Mouse (Mus musculus): ENCODE results near the gene Upp2.

Gene Upp2

GRCm38 (mm10) chr2:58551866-58552265, 15.2 kb upstream of the Upp2 start:
- DNase-seq (ENCODE audit: low spot score in 2 of 2), result no peak

DNA sequence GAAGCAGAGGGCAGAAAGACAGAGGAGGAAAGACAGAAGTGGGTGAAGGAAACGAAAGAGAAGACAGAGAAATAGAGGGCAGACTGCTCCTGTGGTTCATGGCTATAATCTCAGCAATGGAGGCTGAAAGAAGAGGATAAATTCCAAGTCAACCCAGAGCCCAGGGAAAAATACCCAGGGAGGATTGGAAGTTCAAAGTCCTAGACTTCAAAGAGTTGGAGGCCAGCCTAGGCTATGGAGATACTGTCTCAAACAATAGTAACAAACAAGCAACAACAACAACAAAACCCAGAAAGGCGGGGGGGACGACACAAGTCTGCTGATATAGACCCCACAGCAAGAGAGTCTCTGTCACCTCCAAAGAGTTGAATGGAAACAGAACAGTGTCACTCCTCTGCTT, 14.8 kb upstream of the Upp2 start:
- no peak for DNase-seq (ENCODE audit: low spot score in 2 of 2)

DNA sequence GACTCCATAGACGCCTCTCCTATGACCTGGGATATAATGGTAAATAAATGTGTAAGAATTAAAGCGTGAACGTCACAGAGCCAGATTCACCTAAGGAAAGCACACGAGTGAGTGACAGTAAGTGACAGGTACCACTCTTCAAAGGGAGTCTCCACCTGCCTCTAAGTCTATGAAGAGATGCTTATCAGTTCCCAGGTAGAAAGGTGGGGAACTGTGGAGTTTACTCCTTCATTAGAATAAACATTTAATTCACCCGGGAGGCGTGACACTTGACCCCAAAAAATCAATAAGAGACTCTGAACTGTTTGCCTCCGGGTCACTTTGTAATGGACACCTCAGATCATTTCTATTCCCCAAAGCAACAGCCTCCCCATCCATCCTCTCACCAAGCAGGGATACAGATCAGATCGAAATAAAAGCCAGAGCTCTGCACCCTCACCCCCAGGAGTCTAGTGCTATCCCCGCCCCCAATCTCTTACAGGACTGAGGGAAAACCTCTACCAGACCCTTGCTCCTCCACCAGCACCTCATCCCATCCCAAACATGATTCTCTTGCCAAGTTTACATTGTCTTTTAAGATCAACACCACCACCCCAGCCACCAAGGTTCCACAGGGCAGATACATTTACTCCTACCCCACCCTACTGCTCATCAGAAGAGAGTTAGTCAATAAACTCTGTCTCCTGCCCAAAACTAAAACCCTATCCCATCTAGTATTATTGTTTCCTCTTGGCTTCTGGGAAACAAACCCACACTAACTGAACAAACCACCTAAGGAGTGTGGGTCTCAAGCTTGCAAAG, 9.9 kb upstream of the Upp2 start:
- DNase-seq (ENCODE audit: low spot score in 2 of 2), result no peak

DNA sequence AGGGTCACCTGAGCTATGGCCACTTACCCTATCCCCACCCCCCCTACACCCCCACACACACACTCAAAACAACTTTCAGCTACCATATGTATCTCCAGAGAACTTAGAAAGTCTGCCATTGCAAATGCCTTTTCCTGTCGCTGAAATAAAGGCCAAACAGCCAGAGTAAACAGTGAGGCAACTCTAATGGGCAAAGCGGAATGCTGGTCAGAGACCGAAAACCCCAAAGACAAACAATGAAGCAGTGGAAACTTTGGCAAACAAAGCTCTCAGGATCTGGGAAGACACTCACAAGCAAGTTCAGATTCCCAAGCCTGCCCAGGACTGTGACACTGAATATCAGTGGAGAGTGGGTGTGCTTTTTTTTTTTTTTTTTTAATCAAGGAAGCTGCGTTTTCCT, 5.0 kb upstream of the Upp2 start:
- DNase-seq (ENCODE audit: low spot score in 2 of 2), result no peak

DNA sequence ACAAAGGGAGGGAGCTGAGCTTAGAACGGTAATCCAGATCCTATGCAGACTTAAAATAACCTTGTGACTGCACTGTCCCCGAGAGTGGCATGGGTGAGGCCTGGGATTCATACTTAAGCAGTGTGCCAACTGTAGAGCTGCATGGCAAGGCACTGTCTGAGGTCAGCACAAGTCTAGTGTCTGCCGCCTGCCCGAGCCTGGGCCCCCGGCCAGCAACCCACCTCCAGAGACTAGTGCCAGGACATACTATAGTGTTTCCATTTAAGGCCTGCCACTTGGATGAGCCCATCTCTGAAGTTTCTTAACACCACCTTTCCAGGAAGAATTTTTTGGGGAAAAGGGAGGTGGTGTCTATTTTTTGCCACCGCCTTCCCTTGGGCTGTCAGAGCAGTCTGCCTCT, 1.8 kb upstream of the Upp2 start:
- DNase-seq (ENCODE audit: low spot score in 2 of 2), result no peak

DNA sequence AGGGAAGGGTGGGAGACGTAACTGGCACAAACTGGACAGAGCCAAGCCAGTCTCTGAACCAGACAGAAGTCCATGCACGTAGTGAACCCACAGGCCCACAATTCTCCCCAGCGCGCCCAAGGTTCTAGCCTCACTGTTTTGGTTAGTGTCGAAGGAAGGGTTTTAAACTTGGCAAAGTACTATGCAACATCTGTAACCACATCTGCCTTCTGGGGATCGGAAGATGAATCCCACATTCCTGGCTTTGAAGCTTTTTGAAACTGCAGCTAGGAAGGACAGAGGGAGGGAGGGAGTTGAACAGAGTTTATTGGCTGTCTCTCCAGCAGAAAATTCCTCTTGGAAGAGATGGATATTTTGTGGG, 1.1 kb upstream of the Upp2 start:
- DNase-seq (ENCODE audit: low spot score in 2 of 2), result peak in 1 of 2 experiments; percentile 6

DNA sequence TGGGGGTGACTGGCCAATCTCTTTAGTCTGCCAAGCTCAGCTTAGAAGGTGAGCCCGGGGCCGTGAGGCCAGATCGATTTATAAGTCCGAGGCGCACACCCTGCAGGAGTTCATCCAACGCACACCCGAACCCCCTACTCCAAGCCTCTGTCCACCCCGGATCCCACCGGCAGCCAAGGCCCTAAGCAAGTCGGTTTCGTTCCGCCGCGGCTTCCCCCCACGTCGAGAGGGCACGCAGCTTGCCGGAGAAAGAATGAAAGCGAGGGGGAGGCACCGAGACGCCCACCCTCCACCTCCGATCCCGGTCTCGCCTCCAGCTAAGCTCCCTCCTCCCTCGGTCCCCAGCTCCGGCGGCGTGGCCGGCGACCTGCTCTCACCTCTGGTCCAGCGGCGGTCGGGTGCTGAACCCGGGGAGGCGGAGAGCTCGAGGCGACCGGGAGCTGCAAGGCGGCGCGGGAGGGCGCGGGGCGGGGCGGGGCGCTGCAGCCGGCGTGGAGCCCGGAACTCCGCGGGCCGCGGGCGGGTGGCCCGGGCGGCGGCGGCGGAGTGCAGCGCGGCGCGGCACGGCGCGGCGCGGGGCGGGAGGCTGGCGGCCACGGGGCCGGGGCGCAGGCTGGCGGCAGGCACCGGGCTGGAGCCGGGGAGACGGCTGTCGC, 560 bp upstream of the Upp2 start:
- DNase-seq (ENCODE audit: low spot score in 2 of 2), result peak; percentile 37 to 45

DNA sequence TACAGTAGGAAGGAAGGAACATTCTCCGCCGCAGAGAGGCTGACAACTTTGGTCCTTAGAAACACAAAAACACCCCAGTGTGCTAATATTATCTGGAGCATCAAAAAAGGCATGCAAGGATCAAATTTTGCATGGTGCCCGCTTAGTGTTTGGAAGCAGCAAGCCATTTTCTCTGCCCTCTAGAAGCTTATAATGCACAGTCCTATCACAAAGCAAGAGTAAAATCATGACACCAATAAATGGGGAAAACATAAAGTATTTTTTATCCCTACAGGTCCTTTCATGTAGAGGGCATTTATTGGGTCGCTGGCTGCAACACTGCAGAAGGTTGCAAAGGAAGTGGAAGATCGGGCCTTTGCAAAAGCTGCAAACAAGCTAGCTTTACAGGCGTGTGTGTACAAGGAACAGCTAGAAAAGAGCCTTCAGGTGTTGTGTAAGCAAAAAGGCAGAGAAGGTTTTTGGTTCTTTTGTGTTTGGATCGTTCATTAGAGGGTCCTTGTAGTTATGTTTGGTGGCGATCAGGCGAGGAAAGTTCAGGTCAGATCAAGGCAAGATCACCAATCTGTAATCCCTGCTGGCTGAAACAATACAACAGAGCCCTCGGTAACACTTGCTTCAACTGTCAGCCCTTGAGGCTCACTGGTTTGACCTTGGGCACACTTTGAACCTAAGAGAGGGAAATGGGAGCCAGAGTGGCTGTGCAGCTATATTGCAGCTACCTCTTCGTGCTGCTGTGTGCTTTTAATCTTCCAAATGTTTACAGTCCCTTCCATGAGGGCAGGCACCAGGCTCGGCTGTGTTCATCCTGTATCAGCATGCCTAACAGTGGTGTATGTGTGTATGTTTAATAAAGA, 995 bp downstream of the Upp2 start:
- no peak for DNase-seq (ENCODE audit: low spot score in 2 of 2)

DNA sequence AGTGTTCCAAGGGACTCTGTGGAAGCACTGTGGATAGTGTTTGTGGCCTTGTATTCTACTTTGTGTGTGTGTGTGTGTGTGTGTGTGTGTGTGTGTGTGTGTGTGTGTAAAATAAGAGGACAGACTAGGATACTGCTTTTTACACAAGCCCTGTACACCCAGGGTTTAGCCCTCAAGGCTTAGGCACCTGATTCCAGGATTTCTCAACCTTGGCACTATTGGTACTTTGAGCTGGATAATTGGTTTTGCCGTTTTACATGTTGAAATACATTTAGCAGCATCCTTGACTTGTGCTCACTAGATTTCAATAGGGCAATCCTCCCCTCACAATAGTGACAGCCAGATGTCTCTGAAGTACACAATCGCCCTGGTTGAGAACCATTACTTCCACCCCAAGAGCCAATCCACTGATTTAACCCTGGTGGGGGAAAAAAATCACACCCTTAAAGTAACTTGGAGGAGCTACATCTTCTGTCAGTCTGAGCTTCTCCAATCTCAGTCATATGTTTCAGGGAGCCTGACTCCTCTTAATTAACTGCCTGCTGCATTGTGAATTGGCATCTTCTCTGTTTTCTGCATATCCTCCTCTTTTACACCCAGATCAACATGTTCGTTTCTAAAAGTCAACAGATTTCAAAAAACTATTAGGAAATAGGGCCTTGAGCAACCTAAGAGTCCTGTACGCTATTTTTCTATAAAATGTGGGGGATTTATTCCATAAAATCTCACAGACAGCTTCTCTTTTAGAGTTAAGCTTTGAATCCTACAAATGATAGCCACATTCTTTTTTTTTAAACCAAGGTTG, 1.9 kb downstream of the Upp2 start:
- DNase-seq (ENCODE audit: low spot score in 2 of 2), result no peak

DNA sequence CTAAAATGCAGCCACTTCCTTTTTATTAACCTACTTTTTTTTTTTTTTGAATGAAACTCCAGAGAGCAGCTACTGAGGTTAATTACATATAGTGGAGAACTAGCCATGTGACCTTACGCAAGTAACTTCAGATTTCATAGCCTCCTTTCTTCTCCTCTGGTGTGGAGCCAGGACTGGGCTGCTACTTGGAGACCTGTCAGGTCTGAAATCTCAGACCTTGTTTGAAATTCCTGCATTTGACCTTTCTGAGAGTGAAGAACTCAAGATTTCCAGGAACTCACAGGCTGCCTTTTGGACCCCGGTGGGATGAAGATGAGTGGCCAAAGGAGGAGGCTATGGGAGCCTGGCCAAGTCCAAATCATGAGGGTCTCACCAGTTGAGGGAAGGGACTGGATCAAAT, 7.1 kb downstream of the Upp2 start:
- DNase-seq (ENCODE audit: low spot score in 2 of 2), result no peak

DNA sequence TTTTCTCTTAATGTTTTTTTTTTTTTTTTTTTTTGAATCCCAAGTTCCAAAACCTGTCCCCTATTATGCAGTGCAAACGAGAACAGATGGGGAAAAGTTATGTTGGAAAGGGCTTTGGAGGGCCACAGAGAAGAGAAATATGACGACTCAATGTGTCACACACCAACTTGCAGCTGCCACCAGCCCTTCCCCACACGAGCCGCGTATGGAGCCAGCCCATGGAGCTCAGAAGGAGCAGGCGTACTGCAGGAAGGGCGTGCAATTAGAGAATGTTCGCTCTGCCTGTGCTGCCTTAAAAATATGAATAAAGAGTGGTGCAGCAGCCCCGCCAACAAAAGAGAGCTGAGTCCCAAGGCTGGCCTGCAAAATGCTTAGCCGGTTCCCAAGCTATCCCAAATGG, 19.2 kb downstream of the Upp2 start:
- DNase-seq (ENCODE audit: low spot score in 2 of 2), result no peak

DNA sequence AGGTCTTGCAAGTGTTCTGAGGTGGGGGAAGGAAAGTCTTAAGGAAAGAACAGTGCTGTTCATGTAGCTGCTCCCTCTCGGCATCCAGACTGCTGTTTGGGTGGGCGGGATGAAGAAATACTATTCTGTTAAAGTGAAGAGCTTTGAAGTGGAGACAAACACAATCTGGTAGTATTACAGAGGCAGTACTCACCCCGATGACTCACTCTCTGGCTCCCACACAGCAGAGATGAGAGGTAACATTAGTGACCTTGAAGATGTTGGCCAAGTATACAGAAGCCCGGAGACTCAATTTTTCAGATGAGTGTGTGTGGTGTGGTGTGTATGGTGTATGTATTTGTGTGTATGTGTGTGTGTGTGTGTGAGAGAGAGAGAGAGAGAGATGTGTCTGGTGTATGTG, 22.5 kb downstream of the Upp2 start:
- no peak for DNase-seq (ENCODE audit: low spot score in 2 of 2)

GRCm38 (mm10) chr2:58590055-58590454, 23.0 kb downstream of the Upp2 start:
- no peak for DNase-seq (ENCODE audit: low spot score in 2 of 2)

DNA sequence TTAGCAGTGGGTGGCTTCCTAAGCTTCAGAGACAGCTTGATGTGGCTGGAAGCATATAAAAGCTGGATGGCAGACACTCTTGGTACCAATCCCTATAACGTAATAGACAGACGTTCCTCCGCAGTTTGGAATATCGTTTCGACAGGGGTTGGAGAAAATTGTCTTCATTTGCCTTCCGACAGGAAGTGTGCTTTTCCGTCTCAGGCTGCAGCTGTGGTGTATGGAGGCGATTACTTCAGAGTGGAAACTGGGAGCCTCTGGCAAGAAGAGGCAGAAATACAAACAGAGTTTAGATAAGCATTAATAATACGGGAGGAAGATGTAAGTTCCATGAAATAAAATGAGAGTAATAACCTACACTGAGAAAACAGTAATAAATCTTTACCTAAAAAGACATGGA, 28.3 kb downstream of the Upp2 start:
- no peak for DNase-seq (ENCODE audit: low spot score in 2 of 2)

GRCm38 (mm10) chr2:58596774-58597342, 29.8 kb downstream of the Upp2 start:
- no peak for DNase-seq (ENCODE audit: low spot score in 2 of 2)

GRCm38 (mm10) chr2:58597556-58597955, 30.5 kb downstream of the Upp2 start:
- no peak for DNase-seq (ENCODE audit: low spot score in 2 of 2)

GRCm38 (mm10) chr2:58599639-58600038, 32.5 kb downstream of the Upp2 start:
- DNase-seq (ENCODE audit: low spot score in 2 of 2), result no peak

- DNase-seq (ENCODE audit: low spot score in 2 of 2), result no peak
These were observed 34.3 kb downstream of the Upp2 start for GRCm38 (mm10) chr2:58601382-58601781.

GRCm38 (mm10) chr2:58603379-58603778, 36.3 kb downstream of the Upp2 start:
- DNase-seq (ENCODE audit: low spot score in 2 of 2), result no peak

DNA sequence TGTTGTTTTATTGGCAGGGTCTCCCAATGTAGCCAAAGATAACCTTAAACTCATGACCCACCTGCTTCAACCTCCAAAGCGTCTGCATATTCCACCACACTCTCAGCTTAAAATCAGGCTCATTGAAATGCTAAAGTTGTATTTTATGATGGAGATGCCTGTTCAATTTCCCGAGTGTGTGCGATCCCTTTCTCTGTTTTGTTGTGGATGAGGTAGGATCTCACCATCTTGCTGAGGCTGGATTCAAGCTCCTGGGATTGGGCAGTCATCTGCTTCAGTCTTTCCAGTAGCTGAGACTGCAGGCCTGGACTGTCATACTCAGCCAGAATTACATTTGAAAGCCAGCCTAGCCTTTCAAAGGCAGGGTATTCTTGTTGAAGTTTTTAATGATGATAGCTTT, 37.7 kb downstream of the Upp2 start:
- no peak for DNase-seq (ENCODE audit: low spot score in 2 of 2)

GRCm38 (mm10) chr2:58613720-58614119, 46.6 kb downstream of the Upp2 start:
- DNase-seq (ENCODE audit: low spot score in 2 of 2), result no peak

GRCm38 (mm10) chr2:58614851-58615250, 47.8 kb downstream of the Upp2 start:
- DNase-seq (ENCODE audit: low spot score in 2 of 2), result no peak
